Mouse (Mus musculus): ENCODE data around the gene Olfr1391. TPM values are rescaled to one million over a fixed set of nuclear protein-coding genes. Genes with fewer than 3 reads are reported as not detected.

The Olfr1391 gene
- polyA plus RNA-seq, 1 experiment from 2014 or later = not detected

DNA sequence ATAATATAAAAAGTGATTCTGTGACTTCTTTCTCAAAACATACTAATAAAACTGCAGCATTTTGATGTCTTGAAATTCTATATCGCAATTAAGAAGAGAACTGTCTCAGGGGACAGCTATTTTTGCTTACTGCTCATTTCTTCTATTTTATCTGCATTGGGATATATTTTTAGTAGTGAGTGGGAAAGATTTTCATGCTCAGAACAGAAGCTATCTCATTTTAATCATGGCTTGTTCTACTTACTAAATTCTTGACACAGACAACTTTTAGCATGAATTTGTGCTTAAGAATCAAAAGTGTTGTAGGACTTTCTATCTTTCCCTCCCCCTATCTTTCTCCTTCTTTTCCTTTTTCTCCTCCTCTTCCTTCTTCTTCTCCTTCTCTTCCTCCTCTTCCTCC lies 7.1 kb downstream of the Olfr1391 start:
- no peak overlapping the region for H3K9ac ChIP-seq (ENCODE audit: low read depth, low read length)
- H3K36me3 ChIP-seq (ENCODE audit: control insufficient read depth, insufficient read depth, low read length) = no peaks in the 10 kb centered on the region
- H3K9me3 ChIP-seq (ENCODE audit: control insufficient read depth, low read length) = no peaks in the 10 kb centered on the region
- H3K27ac ChIP-seq (ENCODE audit: low read depth, low read length) = no peak overlapping the region
- no peak for ATAC-seq (ENCODE audit: low FRiP score, low TSS enrichment)
- H3K4me1 ChIP-seq (ENCODE audit: control insufficient read depth, insufficient read depth, low read length) = no peaks in the 10 kb centered on the region
- H3K4me3 ChIP-seq (ENCODE audit: low read length) = no peak overlapping the region
- H3K4me2 ChIP-seq (replicated peaks; ENCODE audit: low read depth, low read length) = no peak overlapping the region
- H3K27me3 ChIP-seq (ENCODE audit: control insufficient read depth, insufficient read depth, low read length) = no peaks in the 10 kb centered on the region
- 80% methylated on average over 1 of the region's 1 CpGs for WGBS

DNA sequence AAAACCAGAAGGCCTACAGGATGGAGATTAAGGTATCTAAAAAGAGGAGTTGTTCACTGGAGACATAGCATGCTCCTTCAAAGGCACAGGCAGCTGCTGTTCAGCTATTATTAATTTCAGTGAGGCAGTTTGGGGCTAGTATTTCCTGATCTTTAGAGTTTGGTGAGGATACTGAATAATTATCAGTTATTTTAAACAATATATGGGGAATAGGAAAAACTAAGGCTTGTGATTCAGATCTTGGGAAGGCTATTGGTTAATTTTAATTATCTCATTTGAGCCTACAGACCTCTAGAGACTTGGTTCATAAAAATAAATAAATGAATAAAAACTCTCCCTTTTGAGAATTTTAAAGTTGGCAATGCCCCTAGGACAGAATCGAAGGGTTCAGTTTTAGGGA lies 12.3 kb downstream of the Olfr1391 start, which contains the start of gene Olfr1390:
Olfr1390 (plus strand) TSS at position 301 of the 400 bp plus-strand sequence.
- Histone ChIP-seq H3K9me3 (ENCODE audit: control insufficient read depth, low read length) (no peaks in the 10 kb centered on the region), H3K4me3 (ENCODE audit: low read length) (no peak within 1 kb of the TSS), H3K27me3 (ENCODE audit: control insufficient read depth, insufficient read depth, low read length) (no peaks in the 10 kb centered on the region), H3K36me3 (ENCODE audit: control insufficient read depth, insufficient read depth, low read length) (no peaks in the 10 kb centered on the region), H3K4me2 (replicated peaks; ENCODE audit: low read depth, low read length) (no peak within 1 kb of the TSS), H3K4me1 (ENCODE audit: control insufficient read depth, insufficient read depth, low read length) (no peaks in the 10 kb centered on the region), H3K27ac (ENCODE audit: low read depth, low read length) (no peak within 1 kb of the TSS), H3K9ac (ENCODE audit: low read depth, low read length) (no peak within 1 kb of the TSS)
- WGBS = 90% methylated on average over 1 of the region's 1 CpGs
- no peak for ATAC-seq (ENCODE audit: low FRiP score, low TSS enrichment)

- H3K4me3 ChIP-seq (ENCODE audit: low read length) = no peak overlapping the region
- H3K4me1 ChIP-seq (ENCODE audit: control insufficient read depth, insufficient read depth, low read length) = no peaks in the 10 kb centered on the region
- ATAC-seq (ENCODE audit: low FRiP score, low TSS enrichment) = no peak
- H3K36me3 ChIP-seq (ENCODE audit: control insufficient read depth, insufficient read depth, low read length) = no peaks in the 10 kb centered on the region
- no peak overlapping the region for H3K9ac ChIP-seq (ENCODE audit: low read depth, low read length)
- no peak overlapping the region for H3K27ac ChIP-seq (ENCODE audit: low read depth, low read length)
- no peak overlapping the region for H3K4me2 ChIP-seq (replicated peaks; ENCODE audit: low read depth, low read length)
- H3K27me3 ChIP-seq (ENCODE audit: control insufficient read depth, insufficient read depth, low read length) = no peaks in the 10 kb centered on the region
- 67% methylated on average over 4 of the region's 4 CpGs for WGBS
- no peaks in the 10 kb centered on the region for H3K9me3 ChIP-seq (ENCODE audit: control insufficient read depth, low read length)
Observed at GRCm38 (mm10) chr11:49337150-49337832, 14.7 kb downstream of the Olfr1391 start.

Other genes with a start within 250 kb of the Olfr1391 start
- gene Ifi47, start 246.2 kb upstream of the Olfr1391 start, polyA plus RNA-seq (2014; fragmentation: Nextera tagmentation; extraction: Ambion mirVana) = 1.7 and 2.0 TPM in 2 replicates
- gene Olfr1396, start 207.9 kb upstream of the Olfr1391 start, polyA plus RNA-seq (2014; fragmentation: Nextera tagmentation; extraction: Ambion mirVana) = not detected in 2 replicates
- not detected in 2 replicates for gene Olfr1395, start 180.5 kb upstream of the Olfr1391 start, polyA plus RNA-seq (2014; fragmentation: Nextera tagmentation; extraction: Ambion mirVana)
- gene Olfr1394, start 168.4 kb upstream of the Olfr1391 start, polyA plus RNA-seq (2014; fragmentation: Nextera tagmentation; extraction: Ambion mirVana) = not detected in 2 replicates
- gene Btnl9, start 135.6 kb upstream of the Olfr1391 start, polyA plus RNA-seq (2014; fragmentation: Nextera tagmentation; extraction: Ambion mirVana) = 1.6 and 3.1 TPM in 2 replicates
- 27.6 and 51.1 TPM in 2 replicates for gene Zfp62, start 119.5 kb upstream of the Olfr1391 start, polyA plus RNA-seq (2014; fragmentation: Nextera tagmentation; extraction: Ambion mirVana)
- gene Mgat1, start 78.6 kb upstream of the Olfr1391 start, polyA plus RNA-seq (2014; fragmentation: Nextera tagmentation; extraction: Ambion mirVana) = 43.8 and 55.3 TPM in 2 replicates
- not detected in 2 replicates for gene Olfr1393, start 44.4 kb upstream of the Olfr1391 start, polyA plus RNA-seq (2014; fragmentation: Nextera tagmentation; extraction: Ambion mirVana)
- not detected in 2 replicates for gene Olfr1392, start 37.5 kb upstream of the Olfr1391 start, polyA plus RNA-seq (2014; fragmentation: Nextera tagmentation; extraction: Ambion mirVana)
- not detected in 2 replicates for gene Olfr10, start 18.0 kb upstream of the Olfr1391 start, polyA plus RNA-seq (2014; fragmentation: Nextera tagmentation; extraction: Ambion mirVana)
- not detected in 2 replicates for gene Olfr1390, start 12.4 kb downstream of the Olfr1391 start, polyA plus RNA-seq (2014; fragmentation: Nextera tagmentation; extraction: Ambion mirVana)
- gene Olfr1389, start 100.3 kb downstream of the Olfr1391 start, polyA plus RNA-seq (2014; fragmentation: Nextera tagmentation; extraction: Ambion mirVana) = not detected in 2 replicates
- gene Olfr1388, start 113.9 kb downstream of the Olfr1391 start, polyA plus RNA-seq (2014; fragmentation: Nextera tagmentation; extraction: Ambion mirVana) = 0.11 TPM in 2 replicates
- not detected in 2 replicates for gene Olfr1387, start 132.6 kb downstream of the Olfr1391 start, polyA plus RNA-seq (2014; fragmentation: Nextera tagmentation; extraction: Ambion mirVana)
- not detected in 2 replicates for gene Olfr1386, start 142.3 kb downstream of the Olfr1391 start, polyA plus RNA-seq (2014; fragmentation: Nextera tagmentation; extraction: Ambion mirVana)
- gene Olfr1385, start 166.3 kb downstream of the Olfr1391 start, polyA plus RNA-seq (2014; fragmentation: Nextera tagmentation; extraction: Ambion mirVana) = not detected in 2 replicates
- not detected in 2 replicates for gene Olfr1384, start 184.0 kb downstream of the Olfr1391 start, polyA plus RNA-seq (2014; fragmentation: Nextera tagmentation; extraction: Ambion mirVana)
- gene Olfr1383, start 196.9 kb downstream of the Olfr1391 start, polyA plus RNA-seq (2014; fragmentation: Nextera tagmentation; extraction: Ambion mirVana) = not detected in 2 replicates
- not detected in 2 replicates for gene Olfr1382, start 205.5 kb downstream of the Olfr1391 start, polyA plus RNA-seq (2014; fragmentation: Nextera tagmentation; extraction: Ambion mirVana)
- 0.06 TPM in 1 of 2 replicates, not detected in the other for gene Olfr1381, start 220.7 kb downstream of the Olfr1391 start, polyA plus RNA-seq (2014; fragmentation: Nextera tagmentation; extraction: Ambion mirVana)
- gene Olfr1380, start 234.1 kb downstream of the Olfr1391 start, polyA plus RNA-seq (2014; fragmentation: Nextera tagmentation; extraction: Ambion mirVana) = not detected in 2 replicates

Data from kidney, embryonic 14.5 days (tissue).